16 mouse cellular contexts compared by ENCODE assay signal in the genomic region with DNA sequence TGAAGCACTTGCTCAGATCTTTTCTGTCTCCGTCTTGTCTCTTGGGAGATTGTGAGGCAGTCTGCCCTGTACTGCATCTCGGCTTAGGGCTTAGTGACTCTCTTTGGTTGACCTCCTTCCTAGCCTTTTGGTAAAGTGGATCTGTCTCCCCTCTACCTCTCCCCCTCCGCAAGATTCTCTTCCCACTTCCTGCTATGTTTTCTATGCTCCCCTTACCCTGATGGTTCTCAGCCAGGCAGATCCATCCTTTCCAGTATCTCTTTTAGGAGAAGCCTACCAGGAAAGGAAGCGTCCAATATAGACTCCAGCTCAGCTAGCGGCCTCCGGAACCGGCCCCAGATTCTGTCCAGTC. TPM values are rescaled to one million over a fixed set of nuclear protein-coding genes. Genes with fewer than 3 reads are reported as not detected.
DNase-seq lines count a peak whose midpoint lies in the region; ATAC-seq and TF ChIP-seq lines count a peak whose summit lies in the region.
"Had no signal": no experiment of that assay in that cellular context is flagged by ENCODE, and none has a peak within 500 bp of the region (broad histone marks: within the 10 kb centered on the region; RNA-seq: fewer than 3 reads in every experiment).

No protein-coding gene starts in this region.

- H3K36me3 ChIP-seq in hindbrain, embryonic 11.5 days (ENCODE audit: control insufficient read depth, insufficient read depth, low read length), result no peaks in the 10 kb centered on the region
- no peaks in the 10 kb centered on the region for H3K36me3 ChIP-seq in hindbrain, postnatal 0 days (ENCODE audit: insufficient read depth, low read length)
- H3K36me3 ChIP-seq in embryonic facial prominence, embryonic 12.5 days, result 0 out of 2 replicates have a peak, but pooled peaks cover 2% of the 10 kb centered on the region
- no peaks in the 10 kb centered on the region for H3K36me3 ChIP-seq in limb, embryonic 14.5 days (ENCODE audit: control insufficient read depth, insufficient read depth, low read length)
- H3K36me3 ChIP-seq: midbrain, embryonic 12.5 days had no signal

- H3K4me2 ChIP-seq in hindbrain, embryonic 11.5 days (replicated peaks; ENCODE audit: low read depth, low read length), result no peak overlapping the region
- H3K4me2 ChIP-seq in hindbrain, postnatal 0 days (ENCODE audit: low read depth, low read length), result no peak overlapping the region
- peak overlapping the region; percentile 78 for H3K4me2 ChIP-seq in embryonic facial prominence, embryonic 12.5 days (replicated peaks)
- H3K4me2 ChIP-seq in limb, embryonic 14.5 days (replicated peaks; ENCODE audit: low read depth, low read length, severe bottlenecking), result peak overlapping the region; percentile 89

- 4% methylated on average over 7 of the region's 7 CpGs for WGBS in hindbrain, embryonic 11.5 days
- WGBS in hindbrain, postnatal 0 days, result 15% methylated on average over 7 of the region's 7 CpGs
- WGBS in embryonic facial prominence, embryonic 12.5 days, result 5% methylated on average over 7 of the region's 7 CpGs
- 25% methylated on average over 7 of the region's 7 CpGs for WGBS in limb, embryonic 14.5 days
- WGBS in lung, adult 2 months, result 38% methylated on average over 7 of the region's 7 CpGs

- no peak overlapping the region for H3K9ac ChIP-seq in hindbrain, embryonic 11.5 days (ENCODE audit: low read depth, low read length)
- H3K9ac ChIP-seq in hindbrain, postnatal 0 days (replicated peaks; ENCODE audit: low read length), result no peak overlapping the region
- H3K9ac ChIP-seq in embryonic facial prominence, embryonic 12.5 days, result peak overlapping the region; percentile 80
- H3K9ac ChIP-seq in limb, embryonic 14.5 days (ENCODE audit: low read depth, low read length, severe bottlenecking), result no peak overlapping the region
- H3K9ac ChIP-seq: liver, embryonic 14.5 days; midbrain, embryonic 12.5 days had no signal

- DNase-seq in embryo, embryonic 10.5 days (ENCODE audit: low spot score), result peak; percentile 48
- no peak for DNase-seq in embryo, embryonic 10 days (ENCODE audit: low spot score)
- DNase-seq in hindbrain, embryonic 11.5 days (ENCODE audit: low spot score), result peak; percentile 66
- DNase-seq in hindbrain, postnatal 0 days (ENCODE audit: low spot score), result no peak
- no peak for DNase-seq in limb, embryonic 14.5 days (ENCODE audit: low spot score)
- no peak for DNase-seq in gastrocnemius, adult 18-20 months (ENCODE audit: low spot score)
- no peak for DNase-seq in lung, adult 2 months
- DNase-seq: cerebellum, postnatal 14 days; spleen, adult 18-20 months; thymus, postnatal 36 days had no signal

- peaks cover 91% of the 10 kb centered on the region for H3K27me3 ChIP-seq in hindbrain, embryonic 11.5 days (ENCODE audit: control insufficient read depth, insufficient read depth, low read length)
- H3K27me3 ChIP-seq in hindbrain, postnatal 0 days (ENCODE audit: insufficient read depth, low read length), result peaks cover 81% of the 10 kb centered on the region
- peaks cover 94% of the 10 kb centered on the region for H3K27me3 ChIP-seq in embryonic facial prominence, embryonic 12.5 days
- peaks cover 97% of the 10 kb centered on the region for H3K27me3 ChIP-seq in limb, embryonic 14.5 days (ENCODE audit: control insufficient read depth, insufficient read depth, low read length)

- H3K4me3 ChIP-seq in hindbrain, embryonic 11.5 days (ENCODE audit: low read depth, low read length), result no peak overlapping the region; the same call in 1 of the 2 replicates
- no peak overlapping the region for H3K4me3 ChIP-seq in hindbrain, postnatal 0 days (ENCODE audit: low read length)
- H3K4me3 ChIP-seq in embryonic facial prominence, embryonic 12.5 days, result peak overlapping the region; percentile 61
- H3K4me3 ChIP-seq in limb, embryonic 14.5 days (replicated peaks; ENCODE audit: low read length), result peak overlapping the region; percentile 52
- H3K4me3 ChIP-seq in lung, adult 2 months (replicated peaks; ENCODE audit: extremely low read depth, low read depth, low read length), result no peak overlapping the region
- H3K4me3 ChIP-seq: erythroblast, embryonic 14.5 days had no signal

- no peaks in the 10 kb centered on the region for H3K9me3 ChIP-seq in hindbrain, embryonic 11.5 days (ENCODE audit: control insufficient read depth, low read length)
- no peaks in the 10 kb centered on the region for H3K9me3 ChIP-seq in hindbrain, postnatal 0 days (ENCODE audit: low read length)
- no peaks in the 10 kb centered on the region for H3K9me3 ChIP-seq in embryonic facial prominence, embryonic 12.5 days
- H3K9me3 ChIP-seq in limb, embryonic 14.5 days (ENCODE audit: control insufficient read depth, low read length), result no peaks in the 10 kb centered on the region
- H3K9me3 ChIP-seq: midbrain, embryonic 12.5 days had no signal

- TF ChIP-seq POLR2A in limb, embryonic 14.5 days (IDR thresholded peaks at IDR 0.05; ENCODE audit: borderline replicate concordance, extremely low read depth, insufficient read depth, insufficient read length), result no peak
- TF ChIP-seq POLR2A in lung, adult 2 months (IDR thresholded peaks at IDR 0.05; ENCODE audit: borderline replicate concordance, extremely low read depth, low read depth, low read length), result no peak

- no peak overlapping the region for H3K27ac ChIP-seq in hindbrain, embryonic 11.5 days (ENCODE audit: low read depth, low read length)
- H3K27ac ChIP-seq in hindbrain, postnatal 0 days, result no peak overlapping the region
- H3K27ac ChIP-seq in embryonic facial prominence, embryonic 12.5 days, result peak overlapping the region; percentile 81
- H3K27ac ChIP-seq in limb, embryonic 14.5 days (replicated peaks; ENCODE audit: low read depth, low read length), result no peak overlapping the region
- H3K27ac ChIP-seq: liver, embryonic 14.5 days; midbrain, embryonic 12.5 days had no signal

- peaks cover 9% of the 10 kb centered on the region for H3K4me1 ChIP-seq in hindbrain, embryonic 11.5 days (replicated peaks; ENCODE audit: control insufficient read depth, insufficient read depth, low read length)
- H3K4me1 ChIP-seq in hindbrain, postnatal 0 days (ENCODE audit: insufficient read depth, low read length), result 0 out of 2 replicates have a peak, but pooled peaks cover 7% of the 10 kb centered on the region
- peaks cover 35% of the 10 kb centered on the region for H3K4me1 ChIP-seq in embryonic facial prominence, embryonic 12.5 days
- H3K4me1 ChIP-seq in limb, embryonic 14.5 days (ENCODE audit: control insufficient read depth, insufficient read depth, low read length), result peaks cover 22% of the 10 kb centered on the region
- H3K4me1 ChIP-seq in lung, adult 2 months (ENCODE audit: control insufficient read depth, insufficient read depth, low read length), result peaks cover 2% of the 10 kb centered on the region

- no peak for TF ChIP-seq CTCF in hindbrain, postnatal 0 days (IDR thresholded peaks at IDR 0.05; ENCODE audit: low read depth)
- TF ChIP-seq CTCF in lung, adult 2 months (IDR thresholded peaks at IDR 0.05; ENCODE audit: insufficient read depth, low read length), result no peak

- ATAC-seq in hindbrain, embryonic 11.5 days (ENCODE audit: low FRiP score), result no peak
- ATAC-seq in hindbrain, postnatal 0 days, result no peak
- no peak for ATAC-seq in embryonic facial prominence, embryonic 12.5 days (ENCODE audit: insufficient number of reproducible peaks, insufficient read depth, low FRiP score, low TSS enrichment)
- ATAC-seq in limb, embryonic 14.5 days (ENCODE audit: low FRiP score, low read depth), result no peak
- ATAC-seq: activated CD4-positive, CD25-positive, alpha-beta regulatory T cell, adult 4 months had no signal

RNA-seq across cellular contexts. Expression of gene Barx1, which starts 1.2 kb away (rescaled TPM):
- 0.83 and 1.3 TPM in 2 replicates for polyA plus RNA-seq in hindbrain, embryonic 11.5 days (2014; fragmentation: Nextera tagmentation; extraction: Ambion mirVana)
- total RNA-seq in hindbrain, postnatal 0 days (2014; rRNA removed), result not detected in 2 replicates
- polyA plus RNA-seq in hindbrain, postnatal 0 days (2015; fragmentation: Nextera tagmentation; extraction: Ambion mirVana), result not detected in 2 replicates
- 107 and 214 TPM in 2 replicates for polyA plus RNA-seq in embryonic facial prominence, embryonic 12.5 days (2016; fragmentation: Nextera tagmentation; extraction: Ambion mirVana)
- polyA plus RNA-seq in limb, embryonic 14.5 days (2012; rRNA removed), result 10.0 and 11.3 TPM in 2 replicates
- polyA plus RNA-seq in limb, embryonic 14.5 days (2014; fragmentation: Nextera tagmentation; extraction: Ambion mirVana), result 5.4 and 8.7 TPM in 2 replicates
- not detected for total RNA-seq in gastrocnemius, adult 18-20 months (2021)
- polyA plus RNA-seq in lung, adult 2 months (2012; rRNA removed), result 0.12 and 0.21 TPM in 2 replicates
- polyA plus RNA-seq: activated CD4-positive, CD25-positive, alpha-beta regulatory T cell, adult 4 months; erythroblast, embryonic 14.5 days; gonadal fat pad, adult 2 months had no signal

RNA-seq across cellular contexts. Expression of gene Ptpdc1, which starts 38.5 kb away (rescaled TPM):
- 12.2 and 12.5 TPM in 2 replicates for polyA plus RNA-seq in hindbrain, embryonic 11.5 days (2014; fragmentation: Nextera tagmentation; extraction: Ambion mirVana)
- 16.3 and 30.8 TPM in 2 replicates for total RNA-seq in hindbrain, postnatal 0 days (2014; rRNA removed)
- 13.0 and 13.5 TPM in 2 replicates for polyA plus RNA-seq in hindbrain, postnatal 0 days (2015; fragmentation: Nextera tagmentation; extraction: Ambion mirVana)
- 23.5 and 25.3 TPM in 2 replicates for polyA plus RNA-seq in embryonic facial prominence, embryonic 12.5 days (2016; fragmentation: Nextera tagmentation; extraction: Ambion mirVana)
- 16.3 and 16.7 TPM in 2 replicates for polyA plus RNA-seq in limb, embryonic 14.5 days (2012; rRNA removed)
- polyA plus RNA-seq in limb, embryonic 14.5 days (2014; fragmentation: Nextera tagmentation; extraction: Ambion mirVana), result 20.2 and 21.3 TPM in 2 replicates
- 1 to 10 TPM; 3.7 to 3.8 TPM for total RNA-seq in gastrocnemius, adult 18-20 months (2021)
- polyA plus RNA-seq in lung, adult 2 months (2012; rRNA removed), result 2.4 and 3.8 TPM in 2 replicates
- polyA plus RNA-seq: erythroblast, embryonic 14.5 days had no signal

Comparison
In these comparisons a context has a peak if more than half of its experiments do, and no peak if none do; other contexts are left out.
1. DNase-seq: peak in embryo, embryonic 10.5 days (single experiment) and hindbrain, embryonic 11.5 days (single experiment); none in embryo, embryonic 10 days (single experiment), hindbrain, postnatal 0 days (single experiment), limb, embryonic 14.5 days (single experiment), gastrocnemius, adult 18-20 months (single experiment) and lung, adult 2 months (single experiment).
2. H3K4me2 ChIP-seq: peak in embryonic facial prominence, embryonic 12.5 days (single experiment) and limb, embryonic 14.5 days (single experiment); none in hindbrain, embryonic 11.5 days (single experiment) and hindbrain, postnatal 0 days (single experiment).
3. H3K4me3 ChIP-seq: peak in embryonic facial prominence, embryonic 12.5 days (single experiment) and limb, embryonic 14.5 days (single experiment); none in hindbrain, embryonic 11.5 days (single experiment), hindbrain, postnatal 0 days (single experiment) and lung, adult 2 months (single experiment).